Mouse (Mus musculus) ES-E14 (cell line): ENCODE results near the gene Hcrt.

Experiments
- CHD2 ChIP-seq: IDR thresholded peaks from 2 replicates; pipeline ENCODE4 v1.6.1; 2014; ENCODE audit warnings: mild to moderate bottlenecking, low read depth, low read length, inconsistent platforms
- HCFC1 ChIP-seq: IDR thresholded peaks from 2 replicates; pipeline ENCODE4 v1.6.1; 2012; ENCODE audit warnings: low read length, inconsistent platforms, borderline replicate concordance; ENCODE audit not compliant: insufficient read depth
- MAFK ChIP-seq: IDR thresholded peaks from 2 replicates; pipeline ENCODE4 v1.6.1; 2014; ENCODE audit warnings: mild to moderate bottlenecking, low read depth, low read length, inconsistent platforms; ENCODE audit not compliant: insufficient read depth
- ZC3H11A ChIP-seq: IDR thresholded peaks from 2 replicates; pipeline ENCODE4 v1.6.1; 2012; ENCODE audit warnings: low read depth, mild to moderate bottlenecking, inconsistent platforms, low read length, borderline replicate concordance
- ZNF384 ChIP-seq: IDR thresholded peaks from 2 replicates; pipeline ENCODE4 v1.6.1; 2012; ENCODE audit warnings: low read depth, low read length, inconsistent platforms

DNA sequence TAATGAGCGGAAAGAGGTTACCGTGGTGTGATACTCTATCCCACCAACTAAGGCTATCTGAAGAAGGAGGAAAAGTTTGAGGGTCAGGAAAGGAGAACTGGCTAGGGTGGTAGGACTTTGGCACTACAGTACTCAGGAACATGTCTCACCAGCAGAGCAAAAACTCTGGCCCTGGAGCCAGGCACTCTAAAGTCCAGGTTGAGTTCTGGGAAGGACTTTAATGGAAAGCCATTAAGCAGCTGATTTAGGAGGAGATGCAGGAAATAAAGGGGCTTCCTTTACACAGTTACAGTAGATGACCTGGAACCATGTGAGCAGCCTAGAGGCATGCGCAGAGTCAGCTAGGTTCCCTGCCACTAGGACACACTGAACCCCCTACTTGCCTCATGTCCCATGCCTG lies 35.5 kb downstream of the Hcrt start:
- TF ChIP-seq HCFC1 (no peak), CHD2 (no peak), ZNF384 (no peak), MAFK (no peak), ZC3H11A (no peak)
